Mouse (Mus musculus) gastrocnemius, postnatal 4 days (tissue): ENCODE results near the gene Scarb1. TPM values are rescaled to one million over a fixed set of nuclear protein-coding genes. Genes with fewer than 3 reads are reported as not detected.

ENCODE experiments used
- DNase-seq, 2 experiments: peaks; one replicate each; pipeline ENCODE4 v3.0.0; 2021 to 2022; ENCODE audit warnings: low spot score in 2 of 2, mixed read lengths in 2 of 2
- total RNA-seq, 2 experiments: library from RNA; stranded (reverse); gene quantifications; 2 replicates each; pipeline ENCODE4 v1.2.3; 2021

Scarb1 gene
- total RNA-seq, 2 experiments from 2014 or later: 49.4 to 54.6 TPM

DNA sequence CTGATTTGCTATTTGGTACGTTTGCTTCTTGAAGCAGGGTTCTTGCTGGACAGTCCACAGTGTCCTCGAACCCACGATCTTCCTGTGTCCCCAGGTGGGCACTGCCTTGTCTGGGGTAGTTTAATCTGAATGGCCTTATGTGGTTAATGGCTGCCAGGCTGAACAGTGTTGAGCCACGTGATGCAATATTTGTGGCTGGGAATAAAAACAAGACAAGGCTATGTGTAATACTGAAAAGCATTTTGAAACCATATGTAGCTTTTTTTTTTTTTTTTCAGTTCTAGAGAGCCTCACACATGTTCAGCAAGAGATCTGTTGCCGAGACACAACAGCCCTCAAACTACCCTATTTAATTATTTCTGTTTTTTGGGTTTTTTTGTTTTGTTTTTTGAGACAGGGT is 27.3 kb upstream of the Scarb1 start:
- DNase-seq: no peak

- no peak for DNase-seq
These were observed 24.0 kb upstream of the Scarb1 start for GRCm38 (mm10) chr5:125364851-125365429.

- peak in 1 of 2 experiments; percentile 45 for DNase-seq
These were observed 23.0 kb upstream of the Scarb1 start for GRCm38 (mm10) chr5:125363894-125364293.

DNA sequence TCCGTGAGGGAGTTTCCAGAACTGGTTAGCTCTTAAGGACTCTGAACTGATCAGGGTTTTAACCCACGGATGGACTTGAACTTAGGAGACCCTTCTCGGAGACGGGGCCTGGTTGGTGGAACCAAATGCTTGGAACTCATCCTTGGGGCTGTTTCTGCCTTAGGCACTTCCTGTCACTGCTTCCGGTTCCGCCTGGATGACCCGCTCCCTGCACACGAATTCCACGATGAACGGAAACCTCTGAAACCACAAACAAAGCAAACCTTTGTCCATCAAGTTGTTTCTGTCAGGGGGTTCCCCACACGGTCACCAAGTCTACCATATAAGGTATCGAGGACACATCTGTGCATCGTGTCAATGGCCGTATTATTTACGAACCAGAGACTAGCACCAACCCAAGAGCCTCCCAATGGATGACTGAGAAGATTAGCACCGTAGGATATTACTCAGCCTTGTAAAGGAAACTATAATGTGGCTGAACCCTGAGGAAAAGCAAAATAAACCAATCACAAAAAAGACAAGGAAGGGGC is 20.2 kb upstream of the Scarb1 start:
- DNase-seq: no peak

- DNase-seq: no peak
These were observed 19.7 kb upstream of the Scarb1 start for GRCm38 (mm10) chr5:125360566-125360965.

- DNase-seq: no peak
These were observed 17.3 kb upstream of the Scarb1 start for GRCm38 (mm10) chr5:125358270-125358608.

DNA sequence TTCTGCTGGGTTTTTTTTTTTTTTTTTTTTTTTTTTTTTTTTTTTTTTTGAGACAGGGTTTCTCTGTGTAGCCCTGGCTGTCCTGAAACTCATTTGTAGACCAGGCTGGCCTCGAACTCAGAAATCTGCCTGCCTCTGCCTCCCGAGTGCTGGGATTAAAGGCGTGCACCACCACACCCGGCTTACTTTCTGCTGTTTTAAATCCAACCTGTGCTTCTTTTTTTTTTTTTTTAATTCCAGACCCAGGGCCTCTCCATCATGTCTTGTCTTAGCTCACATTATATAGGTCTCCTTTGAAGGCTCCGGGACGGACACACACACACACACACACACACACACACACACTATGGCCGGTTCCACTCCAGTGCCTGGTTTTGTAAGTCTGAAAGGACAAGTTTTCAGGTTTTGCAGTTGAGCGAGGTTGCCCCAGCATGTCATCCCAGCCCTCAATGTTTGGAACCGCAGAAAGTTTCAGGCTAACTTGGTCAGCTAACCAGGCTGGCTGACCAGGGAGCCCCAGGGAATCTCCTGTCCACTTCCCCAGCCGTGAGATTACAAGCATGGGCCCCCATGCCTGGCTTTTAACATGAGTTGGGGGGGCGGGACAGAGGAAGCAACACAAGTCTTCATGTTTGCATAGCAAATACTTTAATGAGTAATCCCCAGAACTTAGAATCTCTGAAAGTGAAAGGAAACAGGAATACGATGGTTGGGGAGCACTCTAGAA is 16.8 kb upstream of the Scarb1 start:
- DNase-seq: no peak

- no peak for DNase-seq
These were observed 14.8 kb upstream of the Scarb1 start for GRCm38 (mm10) chr5:125355650-125356049.

DNA sequence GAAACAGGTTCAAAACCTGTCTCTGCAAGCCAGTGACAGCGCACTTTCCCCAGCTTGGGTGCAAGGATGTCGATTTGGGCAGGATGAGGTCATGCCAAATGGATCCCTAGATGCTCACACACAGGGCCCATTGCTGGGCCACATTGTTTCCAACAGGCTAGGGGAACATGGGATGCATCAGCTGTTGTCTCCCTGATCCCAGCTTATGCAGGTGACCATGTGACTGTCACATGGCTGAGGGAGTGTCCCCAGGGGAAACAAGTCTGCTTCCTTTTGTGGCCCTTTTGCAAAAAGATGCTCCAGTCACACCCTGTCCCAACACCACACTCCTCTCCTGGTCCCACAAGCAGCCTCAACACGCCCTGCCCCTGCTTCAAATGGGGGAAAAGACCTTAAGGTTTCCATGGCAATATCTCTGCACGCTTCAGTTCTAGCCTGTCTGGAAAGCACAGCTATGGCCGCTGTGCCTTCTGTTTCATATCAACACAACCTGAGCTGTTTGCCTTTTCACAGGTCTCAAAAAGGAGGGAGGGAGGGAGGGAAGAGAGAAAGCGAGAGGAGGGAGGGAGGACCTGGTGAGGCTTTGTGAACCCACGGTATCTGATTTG is 14.1 kb upstream of the Scarb1 start:
- no peak for DNase-seq

- no peak for DNase-seq
These were observed 11.9 kb upstream of the Scarb1 start for GRCm38 (mm10) chr5:125352781-125353294.

- DNase-seq: no peak
These were observed 11.0 kb upstream of the Scarb1 start for GRCm38 (mm10) chr5:125351939-125352338.

GRCm38 (mm10) chr5:125351057-125351456 is 10.2 kb upstream of the Scarb1 start:
- DNase-seq: no peak

DNA sequence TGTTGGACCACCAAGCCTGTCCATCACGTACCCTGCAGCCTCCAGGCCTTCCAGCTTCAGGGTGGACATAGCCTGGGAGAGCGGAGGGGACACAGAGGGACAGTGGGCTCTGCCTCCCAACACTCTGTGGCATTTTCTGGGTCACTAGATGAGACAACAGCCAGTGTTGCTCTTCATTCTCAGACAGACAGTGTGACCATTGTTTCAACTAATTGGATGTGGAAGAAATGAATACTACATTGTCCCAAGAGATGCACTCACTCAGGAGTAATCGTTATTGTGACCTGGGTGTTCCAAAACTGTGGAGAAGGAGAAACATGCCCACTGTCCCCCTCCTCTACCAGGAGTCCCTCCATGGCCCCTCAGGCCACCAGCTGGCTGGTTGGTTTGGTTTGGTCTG is 8.5 kb upstream of the Scarb1 start:
- no peak for DNase-seq

- DNase-seq: peak in 1 of 2 experiments; percentile 53
These were observed 7.6 kb upstream of the Scarb1 start for GRCm38 (mm10) chr5:125348487-125348886.

- no peak for DNase-seq
These were observed 7.2 kb upstream of the Scarb1 start for GRCm38 (mm10) chr5:125348067-125348466.

GRCm38 (mm10) chr5:125344296-125344695 is 3.4 kb upstream of the Scarb1 start:
- DNase-seq: no peak

DNA sequence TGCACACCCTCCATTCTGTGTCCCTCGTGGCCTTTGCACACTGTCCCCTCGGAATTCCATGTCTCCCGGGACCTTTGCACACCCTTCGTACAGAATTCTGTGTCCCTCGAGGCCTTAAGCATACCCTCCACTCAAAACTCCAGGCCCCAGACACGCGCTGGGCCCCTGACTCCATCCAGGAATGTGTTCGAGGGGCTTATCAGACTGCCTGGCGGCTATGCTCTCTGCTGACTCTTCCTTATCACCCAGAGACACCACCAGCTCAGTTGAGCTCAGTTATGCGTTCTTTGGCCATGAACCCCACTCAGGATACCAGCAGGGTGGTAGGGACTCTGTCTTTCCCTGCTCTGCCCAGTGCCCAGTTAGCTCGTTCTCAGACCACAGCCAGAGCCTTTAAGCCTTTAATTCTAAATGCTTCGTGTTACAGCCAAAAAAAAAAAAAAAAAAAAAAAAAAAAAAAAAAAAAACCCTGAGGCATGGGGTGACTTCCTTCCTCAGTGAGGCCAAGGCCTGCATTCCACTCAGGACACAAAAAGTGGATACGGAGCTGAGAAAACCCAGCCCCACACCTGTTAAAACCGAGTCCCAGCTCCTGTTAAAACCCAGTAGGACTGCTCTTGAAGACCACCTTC is 681 bp upstream of the Scarb1 start:
- no peak for DNase-seq

GRCm38 (mm10) chr5:125339851-125340531 is 903 bp downstream of the Scarb1 start:
- no peak for DNase-seq

DNA sequence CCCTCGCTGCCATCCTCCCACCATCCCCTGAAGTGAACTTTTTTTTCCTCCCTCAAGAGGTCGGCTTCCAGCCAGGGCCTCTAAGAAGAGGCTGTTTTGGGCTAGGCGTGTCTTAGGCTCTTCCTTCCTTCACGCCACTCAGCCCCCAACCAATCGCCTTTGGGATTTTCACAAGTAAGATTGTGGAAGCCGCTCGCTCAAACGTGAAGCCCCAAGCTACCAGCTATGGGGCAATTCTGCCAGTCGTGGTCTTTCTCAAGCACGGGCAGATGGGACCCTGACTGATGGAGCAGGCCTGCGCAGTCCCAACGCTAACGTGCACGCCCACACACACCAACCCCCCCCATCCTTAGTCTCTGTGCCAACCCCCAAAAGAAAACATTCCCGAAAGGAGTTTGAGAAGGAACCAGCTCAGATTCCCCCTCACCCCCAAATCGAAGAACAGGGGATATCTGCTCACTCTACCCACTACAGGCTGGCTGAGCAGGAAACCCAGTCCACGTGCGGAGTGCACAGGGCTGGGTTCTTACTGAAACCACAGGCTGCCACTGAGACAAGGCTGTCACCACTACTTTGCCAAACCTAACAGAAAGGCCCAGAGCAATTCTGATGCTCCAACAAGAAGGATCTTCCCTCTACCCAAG is 1.7 kb downstream of the Scarb1 start:
- peak in 1 of 2 experiments; percentile 53 for DNase-seq

DNA sequence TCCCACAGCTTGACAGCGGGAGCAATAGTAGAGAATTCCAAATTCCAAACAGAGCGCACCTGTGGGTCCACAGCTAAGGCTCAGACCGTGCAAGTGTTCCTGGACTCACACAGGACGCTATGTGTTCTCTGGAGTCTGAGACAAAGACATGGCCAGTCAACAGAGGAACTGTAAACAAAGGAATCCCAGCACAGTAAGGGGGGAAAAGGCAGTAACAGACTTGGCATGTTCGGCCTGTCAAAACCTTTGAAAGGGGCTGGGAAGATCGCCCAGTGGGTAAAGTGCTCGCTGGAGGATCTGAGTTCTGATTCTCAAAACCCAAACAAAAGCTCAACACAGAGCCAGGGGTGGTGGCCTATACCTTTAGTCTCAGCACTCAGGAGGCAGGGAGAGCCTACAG is 3.4 kb downstream of the Scarb1 start:
- no peak for DNase-seq

- no peak for DNase-seq
These were observed 3.9 kb downstream of the Scarb1 start for GRCm38 (mm10) chr5:125337012-125337411.
